Mouse (Mus musculus): Measurements from ENCODE around the gene Mis18a. TPM values are rescaled to one million over a fixed set of nuclear protein-coding genes. Genes with fewer than 3 reads are reported as not detected.
A peak's percentile ranks its signal among the peaks of the same experiment; 100 is the strongest.

Gene Mis18a
- 1 to 10 TPM; 8.3 to 8.6 TPM for total RNA-seq (2021)
- long read RNA-seq, transcript Mis18a-201 (5 exons, 1,333 nt): major isoform, 6 of 12 reads
- long read RNA-seq, partial matches to known transcripts: 2 of 12 reads
- long read RNA-seq, other reads (novel, unspliced or antisense): 4 of 12 reads

GRCm38 (mm10) chr16:90727233-90728115 is at the start of gene Mis18a:
TSS of gene Mis18a (minus strand) at chr16:90727404.
- peak; percentile 93 to 96 for DNase-seq (ENCODE audit: low spot score in 2 of 2)

GRCm38 (mm10) chr16:90775946-90776520 is 48.8 kb upstream of the Mis18a start:
- no peak for DNase-seq (ENCODE audit: low spot score in 2 of 2)

GRCm38 (mm10) chr16:90774646-90775045 is 47.4 kb upstream of the Mis18a start:
- no peak for DNase-seq (ENCODE audit: low spot score in 2 of 2)

GRCm38 (mm10) chr16:90774216-90774615 is 47.0 kb upstream of the Mis18a start:
- DNase-seq (ENCODE audit: low spot score in 2 of 2): no peak

GRCm38 (mm10) chr16:90766919-90767454 is 39.8 kb upstream of the Mis18a start:
- DNase-seq (ENCODE audit: low spot score in 2 of 2): no peak

GRCm38 (mm10) chr16:90765195-90765877 is 38.1 kb upstream of the Mis18a start:
- no peak for DNase-seq (ENCODE audit: low spot score in 2 of 2)

GRCm38 (mm10) chr16:90760515-90760914 is 33.3 kb upstream of the Mis18a start:
- no peak for DNase-seq (ENCODE audit: low spot score in 2 of 2)

- DNase-seq (ENCODE audit: low spot score in 2 of 2): no peak
These were observed 32.1 kb upstream of the Mis18a start for GRCm38 (mm10) chr16:90759335-90759734.

- no peak for DNase-seq (ENCODE audit: low spot score in 2 of 2)
These were observed 26.3 kb upstream of the Mis18a start for GRCm38 (mm10) chr16:90753386-90753941.

- DNase-seq (ENCODE audit: low spot score in 2 of 2): no peak
These were observed 21.0 kb upstream of the Mis18a start for GRCm38 (mm10) chr16:90748169-90748568.

- DNase-seq (ENCODE audit: low spot score in 2 of 2): no peak
These were observed 19.9 kb upstream of the Mis18a start for GRCm38 (mm10) chr16:90747143-90747542.

GRCm38 (mm10) chr16:90738092-90738956 is 11.1 kb upstream of the Mis18a start, which contains the start of gene Mrap:
TSS of gene Mrap (plus strand) at chr16:90738207.
- DNase-seq (ENCODE audit: low spot score in 2 of 2): no peak

- no peak for DNase-seq (ENCODE audit: low spot score in 2 of 2)
These were observed 9.6 kb upstream of the Mis18a start for GRCm38 (mm10) chr16:90736672-90737270.

- DNase-seq (ENCODE audit: low spot score in 2 of 2): no peak
These were observed 8.4 kb upstream of the Mis18a start for GRCm38 (mm10) chr16:90735611-90736010.

- no peak for DNase-seq (ENCODE audit: low spot score in 2 of 2)
These were observed 490 bp downstream of the Mis18a start for GRCm38 (mm10) chr16:90726600-90727227.

GRCm38 (mm10) chr16:90724051-90724450 is 3.2 kb downstream of the Mis18a start:
- DNase-seq (ENCODE audit: low spot score in 2 of 2): no peak

- DNase-seq (ENCODE audit: low spot score in 2 of 2): no peak
These were observed 16.9 kb downstream of the Mis18a start for GRCm38 (mm10) chr16:90710313-90710712.

GRCm38 (mm10) chr16:90709711-90710289 is 17.4 kb downstream of the Mis18a start:
- DNase-seq (ENCODE audit: low spot score in 2 of 2): peak; percentile 82 to 83

- DNase-seq (ENCODE audit: low spot score in 2 of 2): no peak
These were observed 20.9 kb downstream of the Mis18a start for GRCm38 (mm10) chr16:90706279-90706678.

All from layer of hippocampus, postnatal 10 days (tissue).